ENCODE assay signal across 9 mouse cellular contexts in the genomic region with DNA sequence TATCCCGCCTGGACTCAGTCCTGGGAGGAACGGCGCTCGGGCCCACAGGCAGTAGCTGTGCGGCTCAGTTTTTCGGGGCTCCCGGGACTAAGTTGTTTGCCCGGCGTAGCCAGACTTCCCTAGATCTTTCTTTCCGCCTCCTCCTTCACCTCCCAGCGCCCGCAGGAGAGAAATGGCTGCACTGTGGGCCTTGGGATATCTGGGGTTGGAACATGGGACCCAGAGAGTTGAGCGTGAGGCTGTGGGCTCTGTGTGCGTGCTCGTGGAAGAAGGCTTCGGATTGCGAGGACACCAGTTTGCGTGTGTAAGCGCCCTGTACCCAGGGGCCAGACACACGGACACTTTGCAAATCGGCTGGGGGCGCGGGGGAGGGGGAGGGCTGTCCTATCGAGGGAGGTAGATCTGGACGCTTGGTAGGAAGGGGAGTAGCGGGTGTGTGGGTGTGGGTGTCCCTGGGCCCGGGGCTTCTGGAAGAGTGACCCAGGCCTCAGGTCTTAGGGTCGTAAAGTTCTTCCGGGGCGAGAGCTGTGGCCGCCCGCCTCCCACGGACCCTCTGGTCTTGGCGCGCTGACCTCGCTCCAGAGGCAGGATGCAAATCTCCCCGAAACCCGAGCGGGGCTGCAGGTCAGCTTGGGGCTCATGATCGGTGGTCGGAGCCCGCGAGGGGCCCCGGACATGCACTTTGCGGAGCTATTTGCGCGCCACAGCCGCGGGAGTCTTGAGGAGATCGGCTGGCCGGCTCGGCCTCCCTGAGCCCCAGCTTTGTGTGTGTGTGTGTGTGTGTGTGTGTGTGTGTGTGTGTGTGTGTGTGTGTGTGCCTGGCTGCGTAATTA. TPM values are rescaled to one million over a fixed set of nuclear protein-coding genes. Genes with fewer than 3 reads are reported as not detected.
A peak's percentile ranks its signal among the peaks of the same experiment; 100 is the strongest.
DNase-seq lines count a peak whose midpoint lies in the region; ATAC-seq lines count a peak whose summit lies in the region.
"Had no signal": no experiment of that assay in that cellular context is flagged by ENCODE, and none has a peak within 500 bp of the region (broad histone marks: within the 10 kb centered on the region; RNA-seq: fewer than 3 reads in every experiment).

No protein-coding gene starts in this region.

- peak overlapping the region; percentile 27; the same call in 1 of the 2 replicates for H3K9ac ChIP-seq in hindbrain, embryonic 16.5 days (ENCODE audit: low read depth, low read length)
- H3K9ac ChIP-seq in midbrain, embryonic 16.5 days (ENCODE audit: low read depth, low read length) = peak overlapping the region; percentile 77

- ATAC-seq in hindbrain, embryonic 16.5 days = no peak
- ATAC-seq in midbrain, embryonic 16.5 days = no peak

- H3K9me3 ChIP-seq in hindbrain, embryonic 16.5 days (ENCODE audit: control insufficient read depth, low read length) = no peaks in the 10 kb centered on the region
- H3K9me3 ChIP-seq in midbrain, embryonic 16.5 days (replicated peaks; ENCODE audit: control insufficient read depth, low read length, poor library complexity, severe bottlenecking) = no peaks in the 10 kb centered on the region

- WGBS in hindbrain, embryonic 16.5 days = under 1% methylated on average over 53 of the region's 53 CpGs
- WGBS in midbrain, embryonic 16.5 days = 3% methylated on average over 47 of the region's 53 CpGs

- H3K4me3 ChIP-seq in hindbrain, embryonic 16.5 days (ENCODE audit: low read length) = peak overlapping the region; percentile 30
- H3K4me3 ChIP-seq in midbrain, embryonic 16.5 days (ENCODE audit: low read depth, low read length) = peak overlapping the region; percentile 57

- H3K36me3 ChIP-seq in hindbrain, embryonic 16.5 days (ENCODE audit: control insufficient read depth, insufficient read depth, low read length) = no peaks in the 10 kb centered on the region
- H3K36me3 ChIP-seq in midbrain, embryonic 16.5 days (ENCODE audit: control insufficient read depth, insufficient read depth, low read length) = no peaks in the 10 kb centered on the region
- H3K36me3 ChIP-seq: G1E had no signal

- no peak overlapping the region for H3K27ac ChIP-seq in hindbrain, embryonic 16.5 days (ENCODE audit: low read depth, low read length)
- peak overlapping the region; percentile 90 for H3K27ac ChIP-seq in midbrain, embryonic 16.5 days (ENCODE audit: low read length)

- DNase-seq in kidney, adult 18-20 months = peak; percentile 20
- DNase-seq in kidney, adult 11 months = no peak
- DNase-seq in embryo, embryonic 10.5 days (ENCODE audit: low spot score) = peak; percentile 62
- DNase-seq in natural killer cell, adult 2 months (ENCODE audit: low spot score in 2 of 2) = no peak
- DNase-seq in adipocyte (ENCODE audit: low spot score) = no peak
- DNase-seq in cerebellum, adult 11 months = no peak

- peaks cover 68% of the 10 kb centered on the region for H3K27me3 ChIP-seq in hindbrain, embryonic 16.5 days (replicated peaks; ENCODE audit: control insufficient read depth, insufficient read depth, low read length)
- H3K27me3 ChIP-seq in midbrain, embryonic 16.5 days (ENCODE audit: control insufficient read depth, insufficient read depth, low read depth, low read length) = peaks cover 25% of the 10 kb centered on the region

- peaks cover 3% of the 10 kb centered on the region; the same call in 1 of the 2 replicates for H3K4me1 ChIP-seq in hindbrain, embryonic 16.5 days (ENCODE audit: control insufficient read depth, insufficient read depth, low read depth, low read length)
- peaks cover 3% of the 10 kb centered on the region for H3K4me1 ChIP-seq in midbrain, embryonic 16.5 days (ENCODE audit: control insufficient read depth, insufficient read depth, low read length)

- peak overlapping the region; percentile 43 for H3K4me2 ChIP-seq in hindbrain, embryonic 16.5 days (ENCODE audit: low read length)
- H3K4me2 ChIP-seq in midbrain, embryonic 16.5 days (ENCODE audit: low read length) = peak overlapping the region; percentile 77

RNA-seq across cellular contexts. Expression of gene Lhx2, which starts 17.6 kb away (rescaled TPM):
- 6.8 and 9.2 TPM in 2 replicates for polyA plus RNA-seq in hindbrain, embryonic 16.5 days (2015; fragmentation: Nextera tagmentation; extraction: Ambion mirVana)
- 37.1 and 44.3 TPM in 2 replicates for polyA plus RNA-seq in midbrain, embryonic 16.5 days (2015; fragmentation: Nextera tagmentation; extraction: Ambion mirVana)

Comparison
In these comparisons a context has a peak if more than half of its experiments do, and no peak if none do; other contexts are left out.
1. DNase-seq: peak in kidney, adult 18-20 months (single experiment) and embryo, embryonic 10.5 days (single experiment); none in kidney, adult 11 months (single experiment), natural killer cell, adult 2 months (0 of 2), adipocyte (single experiment) and cerebellum, adult 11 months (single experiment).